Mouse (Mus musculus) midbrain, embryonic 15.5 days (tissue): ENCODE measurements at regions not wholly inside any gene's neighbourhood (a gene's known extent, or its start where the extent isn't known, plus 50 kb on each side); places are given as distances from the start of the nearest gene placed in this dataset.

Experiments
- ATAC-seq: fragments of 200-750 bp; cut with Nextera tagmentation; replicated peaks from 2 replicates; pipeline ENCODE4 v1.8.0; 2017; ENCODE audit warnings: moderate TSS enrichment
- H3K27ac ChIP-seq: fragments of 300-500 bp; sonication (generic); 2 replicates; pipeline ENCODE4 v1.5.1; 2015; ENCODE audit warnings: mild to moderate bottlenecking, inconsistent platforms
- H3K27me3 ChIP-seq: fragments of 300-500 bp; sonication (generic); replicated peaks from 2 replicates; pipeline ENCODE4 v1.6.1; 2015; ENCODE audit warnings: inconsistent platforms
- H3K36me3 ChIP-seq: fragments of 300-500 bp; sonication (generic); replicated peaks from 2 replicates; pipeline ENCODE4 v1.6.1; 2015; ENCODE audit warnings: inconsistent platforms
- H3K4me1 ChIP-seq: fragments of 300-500 bp; sonication (generic); 2 replicates; pipeline ENCODE4 v1.6.1; 2015; ENCODE audit warnings: inconsistent platforms
- H3K4me2 ChIP-seq: fragments of 300-500 bp; sonication (generic); 2 replicates; pipeline ENCODE4 v1.6.1; 2015; ENCODE audit warnings: inconsistent platforms, mild to moderate bottlenecking, moderate library complexity
- H3K4me3 ChIP-seq: fragments of 300-500 bp; sonication (generic); 2 replicates; pipeline ENCODE4 v1.5.1; 2015; ENCODE audit warnings: mild to moderate bottlenecking, inconsistent platforms
- H3K9ac ChIP-seq: fragments of 300-500 bp; sonication (generic); 2 replicates; pipeline ENCODE4 v1.6.1; 2015; ENCODE audit warnings: mild to moderate bottlenecking, inconsistent platforms
- H3K9me3 ChIP-seq: fragments of 300-500 bp; sonication (generic); 2 replicates; pipeline ENCODE4 v1.6.1; 2016; ENCODE audit warnings: inconsistent platforms
- WGBS: fragments of 180-500 bp; shearing (Covaris S2); methylation state at CpG from one replicate; pipeline ENCODE4 v1.1.7; 2015; ENCODE audit warnings: mixed read lengths; 5-methylcytosine and 5-hydroxymethylcytosine counted together

GRCm38 (mm10) chr11:24226755-24227154 is 148.9 kb downstream of the Bcl11a start:
- no peak overlapping the region for H3K4me2 ChIP-seq
- no peak overlapping the region for H3K27ac ChIP-seq
- no peaks in the 10 kb centered on the region for H3K27me3 ChIP-seq
- WGBS: 89% methylated on average over 3 of the region's 3 CpGs
- no peak overlapping the region for H3K9ac ChIP-seq
- no peaks in the 10 kb centered on the region for H3K36me3 ChIP-seq
- no peak overlapping the region for H3K4me3 ChIP-seq
- no peak for ATAC-seq
- no peaks in the 10 kb centered on the region for H3K4me1 ChIP-seq
- H3K9me3 ChIP-seq: no peaks in the 10 kb centered on the region

- Histone ChIP-seq H3K9me3 (no peaks in the 10 kb centered on the region), H3K4me3 (no peak overlapping the region), H3K4me2 (no peak overlapping the region), H3K9ac (no peak overlapping the region), H3K27me3 (no peaks in the 10 kb centered on the region), H3K4me1 (no peaks in the 10 kb centered on the region), H3K36me3 (no peaks in the 10 kb centered on the region), H3K27ac (no peak overlapping the region)
- WGBS: 90% methylated on average over 11 of the region's 11 CpGs
- no peak for ATAC-seq
These were observed 155.5 kb downstream of the Bcl11a start for GRCm38 (mm10) chr11:24233376-24233775.

GRCm38 (mm10) chr11:24233821-24234220 is 156.0 kb downstream of the Bcl11a start:
- ATAC-seq: no peak
- no peaks in the 10 kb centered on the region for H3K4me1 ChIP-seq
- H3K4me3 ChIP-seq: no peak overlapping the region
- no peaks in the 10 kb centered on the region for H3K36me3 ChIP-seq
- H3K27ac ChIP-seq: no peak overlapping the region
- no peak overlapping the region for H3K9ac ChIP-seq
- no peak overlapping the region for H3K4me2 ChIP-seq
- no peaks in the 10 kb centered on the region for H3K27me3 ChIP-seq
- no peaks in the 10 kb centered on the region for H3K9me3 ChIP-seq
- WGBS: 73% methylated on average over 9 of the region's 9 CpGs

GRCm38 (mm10) chr11:24234422-24234821 is 156.6 kb downstream of the Bcl11a start:
- 73% methylated on average over 3 of the region's 3 CpGs for WGBS

GRCm38 (mm10) chr11:24235326-24235725 is 157.5 kb downstream of the Bcl11a start:
- Histone ChIP-seq H3K4me3 (no peak overlapping the region), H3K9ac (no peak overlapping the region), H3K27ac (no peak overlapping the region), H3K9me3 (no peaks in the 10 kb centered on the region), H3K27me3 (no peaks in the 10 kb centered on the region), H3K4me1 (no peaks in the 10 kb centered on the region), H3K4me2 (no peak overlapping the region), H3K36me3 (no peaks in the 10 kb centered on the region)
- ATAC-seq: no peak
- WGBS: 92% methylated on average over 4 of the region's 4 CpGs

More at GRCm38 (mm10) chr11:24234422-24234821, 156.6 kb downstream of the Bcl11a start:
- no peak overlapping the region for H3K27ac ChIP-seq
- no peak overlapping the region for H3K9ac ChIP-seq
- no peak for ATAC-seq
- H3K36me3 ChIP-seq: no peaks in the 10 kb centered on the region
- no peak overlapping the region for H3K4me2 ChIP-seq
- H3K9me3 ChIP-seq: no peaks in the 10 kb centered on the region
- no peak overlapping the region for H3K4me3 ChIP-seq
- no peaks in the 10 kb centered on the region for H3K27me3 ChIP-seq
- no peaks in the 10 kb centered on the region for H3K4me1 ChIP-seq

GRCm38 (mm10) chr11:24239631-24240030 is 161.8 kb downstream of the Bcl11a start:
- Histone ChIP-seq H3K36me3 (no peaks in the 10 kb centered on the region), H3K27ac (no peak overlapping the region), H3K9me3 (no peaks in the 10 kb centered on the region), H3K4me2 (no peak overlapping the region), H3K9ac (no peak overlapping the region), H3K4me1 (no peaks in the 10 kb centered on the region), H3K27me3 (no peaks in the 10 kb centered on the region), H3K4me3 (no peak overlapping the region)
- no peak for ATAC-seq
- WGBS: 90% methylated on average over 6 of the region's 6 CpGs

GRCm38 (mm10) chr11:24242096-24242495 is 164.2 kb downstream of the Bcl11a start:
- no peak overlapping the region for H3K4me2 ChIP-seq
- no peaks in the 10 kb centered on the region for H3K4me1 ChIP-seq
- H3K27ac ChIP-seq: no peak overlapping the region
- H3K4me3 ChIP-seq: no peak overlapping the region
- H3K27me3 ChIP-seq: no peaks in the 10 kb centered on the region
- H3K36me3 ChIP-seq: no peaks in the 10 kb centered on the region
- no peaks in the 10 kb centered on the region for H3K9me3 ChIP-seq
- H3K9ac ChIP-seq: no peak overlapping the region
- no peak for ATAC-seq
- 84% methylated on average over 4 of the region's 4 CpGs for WGBS

- ATAC-seq: no peak
- H3K9me3 ChIP-seq: no peaks in the 10 kb centered on the region
- no peak overlapping the region for H3K4me3 ChIP-seq
- H3K27me3 ChIP-seq: no peaks in the 10 kb centered on the region
- H3K36me3 ChIP-seq: no peaks in the 10 kb centered on the region
- 14% methylated on average over 2 of the region's 2 CpGs for WGBS
- no peak overlapping the region for H3K4me2 ChIP-seq
- H3K27ac ChIP-seq: no peak overlapping the region
- no peak overlapping the region for H3K9ac ChIP-seq
- H3K4me1 ChIP-seq: no peaks in the 10 kb centered on the region
These were observed 165.0 kb downstream of the Bcl11a start for GRCm38 (mm10) chr11:24242888-24243287.

GRCm38 (mm10) chr11:24245390-24245789 is 167.5 kb downstream of the Bcl11a start:
- H3K27me3 ChIP-seq: no peaks in the 10 kb centered on the region
- H3K9me3 ChIP-seq: no peaks in the 10 kb centered on the region
- no peak overlapping the region for H3K27ac ChIP-seq
- no peak overlapping the region for H3K9ac ChIP-seq
- H3K36me3 ChIP-seq: no peaks in the 10 kb centered on the region
- no peak overlapping the region for H3K4me2 ChIP-seq
- no peak for ATAC-seq
- no peak overlapping the region for H3K4me3 ChIP-seq
- 83% methylated on average over 4 of the region's 4 CpGs for WGBS
- no peaks in the 10 kb centered on the region for H3K4me1 ChIP-seq

- Histone ChIP-seq H3K36me3 (no peaks in the 10 kb centered on the region), H3K27me3 (no peaks in the 10 kb centered on the region), H3K9ac (no peak overlapping the region), H3K9me3 (no peaks in the 10 kb centered on the region), H3K4me3 (no peak overlapping the region), H3K4me2 (no peak overlapping the region), H3K27ac (no peak overlapping the region), H3K4me1 (0 out of 2 replicates have a peak, but pooled peaks cover 4% of the 10 kb centered on the region)
- 77% methylated on average over 3 of the region's 3 CpGs for WGBS
- no peak for ATAC-seq
These were observed 168.5 kb downstream of the Bcl11a start for GRCm38 (mm10) chr11:24246314-24246713.

- H3K36me3 ChIP-seq: no peaks in the 10 kb centered on the region
- 88% methylated on average over 4 of the region's 4 CpGs for WGBS
- ATAC-seq: no peak
These were observed 169.4 kb downstream of the Bcl11a start for GRCm38 (mm10) chr11:24247285-24247684.

GRCm38 (mm10) chr11:24251516-24251915 is 173.7 kb downstream of the Bcl11a start:
- no peaks in the 10 kb centered on the region for H3K27me3 ChIP-seq
- no peak overlapping the region for H3K4me3 ChIP-seq
- WGBS: 49% methylated on average over 5 of the region's 5 CpGs
- ATAC-seq: 0 out of 2 replicates have a peak, but pooled peaks have one; percentile 46
- 0 out of 2 replicates have a peak, but pooled peaks cover 4% of the 10 kb centered on the region for H3K4me1 ChIP-seq
- H3K9me3 ChIP-seq: no peaks in the 10 kb centered on the region
- no peak overlapping the region for H3K9ac ChIP-seq
- no peak overlapping the region for H3K4me2 ChIP-seq
- no peak overlapping the region for H3K27ac ChIP-seq
- H3K36me3 ChIP-seq: no peaks in the 10 kb centered on the region

More at GRCm38 (mm10) chr11:24247285-24247684, 169.4 kb downstream of the Bcl11a start:
- Histone ChIP-seq H3K9ac (no peak overlapping the region), H3K4me1 (0 out of 2 replicates have a peak, but pooled peaks cover 4% of the 10 kb centered on the region), H3K9me3 (no peaks in the 10 kb centered on the region), H3K27me3 (no peaks in the 10 kb centered on the region), H3K4me3 (no peak overlapping the region), H3K27ac (no peak overlapping the region), H3K4me2 (no peak overlapping the region)

GRCm38 (mm10) chr11:24255201-24256060 is 177.6 kb downstream of the Bcl11a start:
- H3K4me3 ChIP-seq: no peak overlapping the region
- no peak for ATAC-seq
- no peak overlapping the region for H3K9ac ChIP-seq
- H3K9me3 ChIP-seq: no peaks in the 10 kb centered on the region
- H3K27ac ChIP-seq: no peak overlapping the region
- H3K27me3 ChIP-seq: no peaks in the 10 kb centered on the region
- no peak overlapping the region for H3K4me2 ChIP-seq
- no peaks in the 10 kb centered on the region for H3K36me3 ChIP-seq
- WGBS: 89% methylated on average over 22 of the region's 22 CpGs
- H3K4me1 ChIP-seq: 0 out of 2 replicates have a peak, but pooled peaks cover 4% of the 10 kb centered on the region
